Mouse (Mus musculus) forebrain, embryonic 14.5 days (tissue): ENCODE data around the gene Wdpcp. TPM values are rescaled to one million over a fixed set of nuclear protein-coding genes. Genes with fewer than 3 reads are reported as not detected.

Experiments
- ATAC-seq: fragments of 200-750 bp; cut with Nextera tagmentation; 2 replicates; pipeline ENCODE4 v1.8.0; 2017; ENCODE audit warnings: mild to moderate bottlenecking, moderate library complexity
- DNase-seq: peaks from one replicate; pipeline ENCODE4 v3.0.0-alpha.2; 2015; ENCODE audit warnings: low spot score
- H3K27ac ChIP-seq: fragments of 300-500 bp; sonication (generic); 2 replicates; pipeline ENCODE4 v1.5.1; 2014; ENCODE audit warnings: low read depth, mild to moderate bottlenecking, control low read depth, low read length, moderate library complexity
- H3K27me3 ChIP-seq: fragments of 300-500 bp; sonication (generic); replicated peaks from 2 replicates; pipeline ENCODE4 v1.6.1; 2014; ENCODE audit warnings: low read length, control low read depth, mixed read lengths; ENCODE audit not compliant: control insufficient read depth, insufficient read depth
- H3K36me3 ChIP-seq: fragments of 300-500 bp; sonication (generic); 2 replicates; pipeline ENCODE4 v1.6.1; 2014; ENCODE audit warnings: low read length, control low read depth; ENCODE audit not compliant: control insufficient read depth, insufficient read depth
- H3K4me1 ChIP-seq: fragments of 300-500 bp; sonication (generic); 2 replicates; pipeline ENCODE4 v1.6.1; 2014; ENCODE audit warnings: antibody characterized with exemption, low read length, control low read depth; ENCODE audit not compliant: control insufficient read depth, insufficient read depth
- H3K4me2 ChIP-seq: fragments of 300-500 bp; sonication (generic); 2 replicates; pipeline ENCODE4 v1.6.1; 2014; ENCODE audit warnings: mild to moderate bottlenecking, control low read depth, low read length
- H3K4me3 ChIP-seq: fragments of 300-500 bp; sonication (generic); 2 replicates; pipeline ENCODE4 v1.5.1; 2014; ENCODE audit warnings: low read depth, low read length, control low read depth
- H3K9ac ChIP-seq: fragments of 300-500 bp; sonication (generic); 2 replicates; pipeline ENCODE4 v1.6.1; 2014; ENCODE audit warnings: mild to moderate bottlenecking, low read length, control low read depth, moderate library complexity
- H3K9me3 ChIP-seq: fragments of 300-500 bp; sonication (generic); replicated peaks from 2 replicates; pipeline ENCODE4 v1.6.1; 2016; ENCODE audit warnings: low read length, control low read depth, mixed read lengths; ENCODE audit not compliant: control insufficient read depth
- WGBS: fragments of 180-500 bp; shearing (Covaris S2); extraction: QIAGEN DNeasy Blood & Tissue Kit; methylation state at CpG from one replicate; pipeline ENCODE4 v1.1.7; 2014; 5-methylcytosine and 5-hydroxymethylcytosine counted together
- microRNA-seq: library from miRNA; unstranded; fragments of <30 nt; microRNA quantifications from one replicate; pipeline ENCODE4, GENCODE M21; 2016
- polyA plus RNA-seq: library from polyadenylated mRNA; unstranded; fragments of >200 nt; fragmentation: Nextera tagmentation; extraction: Ambion mirVana; gene quantifications from 2 replicates; pipeline ENCODE4 v1.2.1, GENCODE M21; 2014

Wdpcp gene
- polyA plus RNA-seq, 1 experiment from 2014 or later: 7.3 TPM

GRCm38 (mm10) chr11:21868675-21869074, 296.6 kb downstream of the Wdpcp start:
- no peak overlapping the region for H3K9ac ChIP-seq
- H3K4me3 ChIP-seq: no peak overlapping the region
- H3K27ac ChIP-seq: no peak overlapping the region
- 0 out of 2 replicates have a peak, but pooled peaks cover 2% of the 10 kb centered on the region for H3K4me1 ChIP-seq
- no peaks in the 10 kb centered on the region for H3K9me3 ChIP-seq
- 83% methylated on average over 3 of the region's 3 CpGs for WGBS
- H3K4me2 ChIP-seq: no peak overlapping the region
- no peaks in the 10 kb centered on the region for H3K36me3 ChIP-seq
- no peaks in the 10 kb centered on the region for H3K27me3 ChIP-seq
- ATAC-seq (no peak), DNase-seq (no peak)

- Histone ChIP-seq H3K27ac (no peak overlapping the region), H3K4me3 (no peak overlapping the region), H3K27me3 (no peaks in the 10 kb centered on the region), H3K9me3 (no peaks in the 10 kb centered on the region), H3K4me2 (no peak overlapping the region), H3K4me1 (0 out of 2 replicates have a peak, but pooled peaks cover 2% of the 10 kb centered on the region), H3K9ac (no peak overlapping the region), H3K36me3 (no peaks in the 10 kb centered on the region)
- ATAC-seq (peak; percentile 61; the same call in 1 of the 2 replicates), DNase-seq (peak; percentile 57)
- WGBS: 59% methylated on average over 1 of the region's 1 CpGs
Observed at GRCm38 (mm10) chr11:21870863-21871262, 298.8 kb downstream of the Wdpcp start.

- Histone ChIP-seq H3K27ac (no peak overlapping the region), H3K9ac (no peak overlapping the region), H3K36me3 (no peaks in the 10 kb centered on the region), H3K4me1 (0 out of 2 replicates have a peak, but pooled peaks cover 2% of the 10 kb centered on the region), H3K4me2 (no peak overlapping the region), H3K9me3 (no peaks in the 10 kb centered on the region), H3K27me3 (no peaks in the 10 kb centered on the region), H3K4me3 (no peak overlapping the region)
- 69% methylated on average over 4 of the region's 4 CpGs for WGBS
- ATAC-seq (no peak), DNase-seq (no peak)
Observed at GRCm38 (mm10) chr11:21871728-21872127, 299.7 kb downstream of the Wdpcp start.

GRCm38 (mm10) chr11:21875077-21875476, 303.0 kb downstream of the Wdpcp start:
- H3K4me2 ChIP-seq: no peak overlapping the region
- H3K36me3 ChIP-seq: no peaks in the 10 kb centered on the region
- ATAC-seq (no peak), DNase-seq (no peak)
- 74% methylated on average over 2 of the region's 2 CpGs for WGBS
- no peak overlapping the region for H3K4me3 ChIP-seq
- no peaks in the 10 kb centered on the region for H3K9me3 ChIP-seq
- no peak overlapping the region for H3K27ac ChIP-seq
- 0 out of 2 replicates have a peak, but pooled peaks cover 2% of the 10 kb centered on the region for H3K4me1 ChIP-seq
- H3K27me3 ChIP-seq: no peaks in the 10 kb centered on the region
- no peak overlapping the region for H3K9ac ChIP-seq

GRCm38 (mm10) chr11:21894696-21895095, 322.7 kb downstream of the Wdpcp start:
- H3K9ac ChIP-seq: no peak overlapping the region
- H3K27me3 ChIP-seq: no peaks in the 10 kb centered on the region

GRCm38 (mm10) chr11:21922531-21922930, 350.5 kb downstream of the Wdpcp start:
- H3K36me3 ChIP-seq: no peaks in the 10 kb centered on the region
- no peaks in the 10 kb centered on the region for H3K4me1 ChIP-seq
- ATAC-seq (no peak), DNase-seq (no peak)
- WGBS: 86% methylated on average over 3 of the region's 3 CpGs
- no peaks in the 10 kb centered on the region for H3K27me3 ChIP-seq
- H3K4me3 ChIP-seq: no peak overlapping the region
- H3K27ac ChIP-seq: no peak overlapping the region
- H3K4me2 ChIP-seq: no peak overlapping the region
- H3K9me3 ChIP-seq: no peaks in the 10 kb centered on the region
- H3K9ac ChIP-seq: no peak overlapping the region

More at GRCm38 (mm10) chr11:21894696-21895095, 322.7 kb downstream of the Wdpcp start:
- no peaks in the 10 kb centered on the region for H3K4me1 ChIP-seq
- DNase-seq (no peak), ATAC-seq (no peak)
- H3K27ac ChIP-seq: no peak overlapping the region
- H3K36me3 ChIP-seq: no peaks in the 10 kb centered on the region
- no peak overlapping the region for H3K4me3 ChIP-seq
- no peak overlapping the region for H3K4me2 ChIP-seq
- no peaks in the 10 kb centered on the region for H3K9me3 ChIP-seq
- WGBS: 84% methylated on average over 3 of the region's 3 CpGs

Small RNAs within 50 kb of the gene (microRNA-seq; reads per million reads assigned to microRNA genes)
- not detected for gene Gm22990

Other genes with a start within 250 kb of the Wdpcp start
- gene Ugp2, start 201.0 kb upstream of the Wdpcp start, polyA plus RNA-seq: 42.9 and 46.1 TPM in 2 replicates
- 547 and 566 TPM in 2 replicates for gene Mdh1, start 132 bp downstream of the Wdpcp start, polyA plus RNA-seq